ENCODE assay signal across 8 mouse cellular contexts in the genomic region with DNA sequence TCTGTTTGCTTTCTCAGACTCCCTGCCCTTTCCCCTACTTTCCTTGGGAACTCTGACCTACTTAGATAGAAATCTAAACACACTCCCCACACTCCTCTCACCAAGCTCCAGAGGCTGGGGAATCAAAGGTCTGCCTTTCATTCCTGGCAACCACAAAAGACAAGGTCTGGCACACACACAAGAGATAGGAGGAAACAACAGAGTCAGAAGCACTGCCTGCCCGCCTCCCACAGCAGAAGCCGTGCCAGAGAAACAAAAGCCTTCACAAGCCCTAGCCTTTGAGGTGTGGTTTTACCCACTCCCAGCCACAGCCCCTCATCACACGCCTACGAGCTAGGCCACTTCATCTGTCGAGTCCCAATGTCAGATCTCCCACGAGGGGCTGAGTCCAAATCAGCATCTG. TPM values are rescaled to one million over a fixed set of nuclear protein-coding genes. Genes with fewer than 3 reads are reported as not detected.
DNase-seq lines count a peak whose midpoint lies in the region; ATAC-seq and TF ChIP-seq lines count a peak whose summit lies in the region.
"Had no signal": no experiment of that assay in that cellular context is flagged by ENCODE, and none has a peak within 500 bp of the region (broad histone marks: within the 10 kb centered on the region; RNA-seq: fewer than 3 reads in every experiment).

No protein-coding gene starts in this region.

- POLR2A ChIA-PET in Patski (lab: Charles Lee), result no interaction called here

- CTCF ChIA-PET in Patski (lab: Charles Lee), result no interaction called here

- peak; percentile 39 for ATAC-seq in Patski
- ATAC-seq in CD4-positive, CD25-positive, alpha-beta regulatory T cell, adult 4 months, result no peak

- TF ChIP-seq CTCF in Patski (IDR thresholded peaks at IDR 0.05), result no peak

- in situ Hi-C loops in Patski (cut with MboI; ENCODE audit: low pct_unique_long_range_greater_than_20kb), result no loop called here

- H3K36me3 ChIP-seq in midbrain, embryonic 10.5 days, result no peaks in the 10 kb centered on the region
- H3K36me3 ChIP-seq: limb, embryonic 15.5 days had no signal

- intact Hi-C loops in heart, postnatal 14 days (cut with DNase I), result no loop called here

- no peaks in the 10 kb centered on the region for H3K9me3 ChIP-seq in midbrain, embryonic 10.5 days (replicated peaks)
- H3K9me3 ChIP-seq: limb, embryonic 15.5 days had no signal

- no peaks in the 10 kb centered on the region for H3K27me3 ChIP-seq in Patski
- H3K27me3 ChIP-seq in midbrain, embryonic 10.5 days (ENCODE audit: low read depth, poor library complexity, severe bottlenecking), result no peaks in the 10 kb centered on the region
- H3K27me3 ChIP-seq: limb, embryonic 15.5 days had no signal

- no peak for DNase-seq in Patski (ENCODE audit: low read depth, low spot score)
- peak; percentile 38 for DNase-seq in brain, adult 2 months (ENCODE audit: low read depth, low spot score)
- peak; percentile 9 to 50 for DNase-seq in heart, postnatal 14 days
- peak; percentile 49 to 75 for DNase-seq in kidney, postnatal 25 days
- peak; percentile 34 for DNase-seq in midbrain, embryonic 10.5 days (ENCODE audit: low spot score)
- DNase-seq in urinary bladder, adult 18-20 months (ENCODE audit: low spot score in 2 of 2), result no peak

- peak overlapping the region; percentile 79 for H3K27ac ChIP-seq in midbrain, embryonic 10.5 days (replicated peaks)
- H3K27ac ChIP-seq: limb, embryonic 15.5 days had no signal

- H3K4me1 ChIP-seq in midbrain, embryonic 10.5 days, result peaks cover 19% of the 10 kb centered on the region

- 13% methylated on average over 6 of the region's 6 CpGs for WGBS in midbrain, embryonic 10.5 days

- H3K4me3 ChIP-seq in midbrain, embryonic 10.5 days, result no peak overlapping the region
- H3K4me3 ChIP-seq: limb, embryonic 15.5 days had no signal

RNA-seq across cellular contexts. Expression of a gene that starts 13.0 kb away (rescaled TPM):
- 0.01 TPM for polyA plus RNA-seq in Patski (2021)
- 10 to 100 TPM; 64.9 to 70.1 TPM for total RNA-seq in heart, postnatal 14 days (2021)
- polyA plus RNA-seq in midbrain, embryonic 10.5 days (2016; fragmentation: Nextera tagmentation; extraction: Ambion mirVana), result 1.7 and 3.8 TPM in 2 replicates
- not detected for polyA plus RNA-seq in CD4-positive, CD25-positive, alpha-beta regulatory T cell, adult 4 months (2017; shearing (Covaris generic))

RNA-seq across cellular contexts. Expression of a gene that starts 45.3 kb away (rescaled TPM):
- not detected for polyA plus RNA-seq in Patski (2021)
- not detected for total RNA-seq in heart, postnatal 14 days (2021)
- polyA plus RNA-seq in midbrain, embryonic 10.5 days (2016; fragmentation: Nextera tagmentation; extraction: Ambion mirVana), result not detected in 2 replicates
- polyA plus RNA-seq in CD4-positive, CD25-positive, alpha-beta regulatory T cell, adult 4 months (2017; shearing (Covaris generic)), result not detected
- polyA plus RNA-seq: limb, embryonic 15.5 days had no signal

Comparison
In these comparisons a context has a peak if more than half of its experiments do, and no peak if none do; other contexts are left out.
1. DNase-seq: peak in brain, adult 2 months (single experiment), heart, postnatal 14 days (2 of 2), kidney, postnatal 25 days (2 of 2) and midbrain, embryonic 10.5 days (single experiment); none in Patski (single experiment) and urinary bladder, adult 18-20 months (0 of 2).